Mouse (Mus musculus) frontal cortex, adult 2 months (tissue): ENCODE measurements around the gene Tcf15. TPM values are rescaled to one million over a fixed set of nuclear protein-coding genes. Genes with fewer than 3 reads are reported as not detected.

Experiments used
- DNase-seq, 2 experiments: peaks; one replicate each; pipeline ENCODE4 v3.0.0; 2022; ENCODE audit warnings: low spot score in 1 of 2; ENCODE audit errors: extremely low spot score in 1 of 2
- polyA plus RNA-seq: library from polyadenylated mRNA; depleted of rRNA; stranded (reverse); fragments of >200 nt; gene quantifications from 2 replicates; pipeline ENCODE4 v1.2.3, GENCODE M21; 2012

The Tcf15 gene
- polyA plus RNA-seq, 1 experiment = 3.3 TPM

- DNase-seq = no peak
Measured at GRCm38 (mm10) chr2:152119228-152119865, 24.0 kb upstream of the Tcf15 start.

GRCm38 (mm10) chr2:152122896-152123295, 20.5 kb upstream of the Tcf15 start:
- DNase-seq = peak in 1 of 2 experiments; percentile 61

- DNase-seq = no peak
Measured at GRCm38 (mm10) chr2:152128597-152128996, 14.8 kb upstream of the Tcf15 start.

GRCm38 (mm10) chr2:152129778-152130177, 13.6 kb upstream of the Tcf15 start:
- peak; percentile 63 to 77 for DNase-seq

GRCm38 (mm10) chr2:152132016-152132415, 11.3 kb upstream of the Tcf15 start:
- no peak for DNase-seq

GRCm38 (mm10) chr2:152132691-152133090, 10.7 kb upstream of the Tcf15 start:
- no peak for DNase-seq

- peak in 1 of 2 experiments; percentile 34 for DNase-seq
Measured at GRCm38 (mm10) chr2:152139191-152139987, 4.0 kb upstream of the Tcf15 start.

GRCm38 (mm10) chr2:152140941-152141340, 2.4 kb upstream of the Tcf15 start:
- no peak for DNase-seq

- DNase-seq = no peak
Measured at GRCm38 (mm10) chr2:152141491-152141890, 1.9 kb upstream of the Tcf15 start.

- DNase-seq = no peak
Measured at GRCm38 (mm10) chr2:152142046-152142445, 1.3 kb upstream of the Tcf15 start.

- no peak for DNase-seq
Measured at GRCm38 (mm10) chr2:152142571-152142970, 790 bp upstream of the Tcf15 start.

- DNase-seq = no peak
Measured at GRCm38 (mm10) chr2:152144158-152144450, 743 bp downstream of the Tcf15 start.

- no peak for DNase-seq
Measured at GRCm38 (mm10) chr2:152144501-152144900, 1.1 kb downstream of the Tcf15 start.

- DNase-seq = no peak
Measured at GRCm38 (mm10) chr2:152145711-152146110, 2.4 kb downstream of the Tcf15 start.

GRCm38 (mm10) chr2:152147079-152147478, 3.7 kb downstream of the Tcf15 start:
- DNase-seq = no peak

- DNase-seq = no peak
Measured at GRCm38 (mm10) chr2:152148675-152149074, 5.3 kb downstream of the Tcf15 start.

- no peak for DNase-seq
Measured at GRCm38 (mm10) chr2:152149891-152150290, 6.5 kb downstream of the Tcf15 start.

- DNase-seq = no peak
Measured at GRCm38 (mm10) chr2:152150373-152150772, 7.0 kb downstream of the Tcf15 start.

GRCm38 (mm10) chr2:152153361-152153760, 10.0 kb downstream of the Tcf15 start:
- no peak for DNase-seq

GRCm38 (mm10) chr2:152155414-152156208, 12.2 kb downstream of the Tcf15 start:
- DNase-seq = no peak

- DNase-seq = no peak
Measured at GRCm38 (mm10) chr2:152156471-152156870, 13.1 kb downstream of the Tcf15 start.
